Mouse (Mus musculus) liver, embryonic 12.5 days (tissue): ENCODE results near the gene Tenm3. TPM values are rescaled to one million over a fixed set of nuclear protein-coding genes. Genes with fewer than 3 reads are reported as not detected.

ENCODE experiments used
- ATAC-seq: fragments of 200-750 bp; cut with Nextera tagmentation; 2 replicates; pipeline ENCODE4 v1.8.0; 2017; ENCODE audit warnings: moderate number of reproducible peaks, mild to moderate bottlenecking, moderate library complexity
- H3K27ac ChIP-seq: fragments of 300-500 bp; sonication (generic); 2 replicates; pipeline ENCODE4 v1.5.1; 2016; ENCODE audit warnings: mild to moderate bottlenecking
- H3K27me3 ChIP-seq: fragments of 300-500 bp; sonication (generic); replicated peaks from 2 replicates; pipeline ENCODE4 v1.6.1; 2016; ENCODE audit warnings: mild to moderate bottlenecking, moderate library complexity
- H3K36me3 ChIP-seq: fragments of 300-500 bp; sonication (generic); 2 replicates; pipeline ENCODE4 v1.6.1; 2016; ENCODE audit warnings: mild to moderate bottlenecking, moderate library complexity
- H3K4me1 ChIP-seq: fragments of 300-500 bp; sonication (generic); 2 replicates; pipeline ENCODE4 v1.6.1; 2016
- H3K4me2 ChIP-seq: fragments of 300-500 bp; sonication (generic); 2 replicates; pipeline ENCODE4 v1.6.1; 2016; ENCODE audit warnings: mild to moderate bottlenecking, moderate library complexity
- H3K4me3 ChIP-seq: fragments of 300-500 bp; sonication (generic); 2 replicates; pipeline ENCODE4 v1.5.1; 2016; ENCODE audit warnings: mild to moderate bottlenecking, moderate library complexity
- H3K9ac ChIP-seq: fragments of 300-500 bp; sonication (generic); 2 replicates; pipeline ENCODE4 v1.6.1; 2016; ENCODE audit warnings: mild to moderate bottlenecking, moderate library complexity
- H3K9me3 ChIP-seq: fragments of 300-500 bp; sonication (generic); replicated peaks from 2 replicates; pipeline ENCODE4 v1.6.1; 2016; ENCODE audit warnings: mild to moderate bottlenecking, moderate library complexity
- WGBS: fragments of 180-500 bp; shearing (Covaris S2); methylation state at CpG from one replicate; pipeline ENCODE4 v1.1.7; 2016; ENCODE audit not compliant: insufficient replicate concordance; 5-methylcytosine and 5-hydroxymethylcytosine counted together
- polyA plus RNA-seq: library from polyadenylated mRNA; unstranded; fragments of >200 nt; fragmentation: Nextera tagmentation; extraction: Ambion mirVana; gene quantifications from 2 replicates; pipeline ENCODE4 v1.2.1, GENCODE M21; 2016

Gene Tenm3
- polyA plus RNA-seq, 1 experiment from 2014 or later = 5.3 TPM

DNA sequence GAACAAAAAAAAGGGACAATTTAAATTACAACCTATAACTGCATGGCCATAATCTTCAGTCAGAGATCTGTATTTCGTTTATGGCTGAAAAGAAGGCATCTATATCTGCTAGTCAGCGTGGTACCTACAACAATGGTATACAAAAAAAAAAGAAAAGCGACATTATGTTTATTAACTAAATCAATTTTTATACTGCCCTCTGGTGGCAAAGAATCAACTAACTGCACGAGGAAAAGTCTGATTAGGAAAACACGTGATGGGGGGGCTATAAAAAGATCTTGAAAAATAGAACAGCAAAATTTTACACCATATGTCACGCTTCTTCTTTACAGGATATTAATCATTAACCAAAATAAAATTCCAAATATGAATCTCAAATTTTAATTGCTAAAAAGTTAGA, 316.3 kb downstream of the Tenm3 start:
- no peaks in the 10 kb centered on the region for H3K27me3 ChIP-seq
- H3K4me3 ChIP-seq = no peak overlapping the region
- H3K4me2 ChIP-seq = no peak overlapping the region
- H3K27ac ChIP-seq = no peak overlapping the region
- ATAC-seq = no peak
- 20% methylated on average over 6 of the region's 6 CpGs for WGBS
- no peaks in the 10 kb centered on the region for H3K36me3 ChIP-seq
- no peak overlapping the region for H3K9ac ChIP-seq
- no peaks in the 10 kb centered on the region for H3K9me3 ChIP-seq
- H3K4me1 ChIP-seq = no peaks in the 10 kb centered on the region

- H3K4me3 ChIP-seq = no peak overlapping the region
- no peak for ATAC-seq
- 73% methylated on average over 4 of the region's 4 CpGs for WGBS
- no peak overlapping the region for H3K27ac ChIP-seq
- no peaks in the 10 kb centered on the region for H3K27me3 ChIP-seq
- no peaks in the 10 kb centered on the region for H3K9me3 ChIP-seq
- H3K9ac ChIP-seq = no peak overlapping the region
- no peaks in the 10 kb centered on the region for H3K36me3 ChIP-seq
- H3K4me2 ChIP-seq = no peak overlapping the region
- H3K4me1 ChIP-seq = no peaks in the 10 kb centered on the region
These were observed 321.1 kb downstream of the Tenm3 start for GRCm38 (mm10) chr8:48522536-48523123.

DNA sequence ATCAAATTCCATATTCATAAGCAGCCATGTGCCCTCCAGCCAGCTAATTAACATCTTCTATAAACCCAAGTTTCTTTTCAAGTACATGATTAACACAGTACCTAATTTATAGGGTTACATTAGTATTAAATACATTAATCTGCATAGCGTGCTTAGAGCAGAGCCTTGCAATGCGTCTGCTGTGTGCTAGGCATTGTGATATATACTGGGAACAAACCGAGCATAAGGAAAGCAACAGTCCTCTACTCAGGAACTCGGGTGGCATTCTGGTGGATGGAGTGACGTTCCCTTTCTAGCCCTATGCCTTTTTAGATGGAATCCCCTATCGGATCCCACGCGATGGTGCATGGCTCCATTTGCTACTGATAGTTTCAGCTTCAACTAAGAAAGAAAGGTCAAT, 321.7 kb downstream of the Tenm3 start:
- ATAC-seq = no peak
- H3K27ac ChIP-seq = no peak overlapping the region
- no peak overlapping the region for H3K4me2 ChIP-seq
- H3K9ac ChIP-seq = no peak overlapping the region
- H3K4me1 ChIP-seq = no peaks in the 10 kb centered on the region
- no peak overlapping the region for H3K4me3 ChIP-seq
- WGBS = 76% methylated on average over 8 of the region's 8 CpGs
- H3K36me3 ChIP-seq = no peaks in the 10 kb centered on the region
- no peaks in the 10 kb centered on the region for H3K9me3 ChIP-seq
- no peaks in the 10 kb centered on the region for H3K27me3 ChIP-seq

DNA sequence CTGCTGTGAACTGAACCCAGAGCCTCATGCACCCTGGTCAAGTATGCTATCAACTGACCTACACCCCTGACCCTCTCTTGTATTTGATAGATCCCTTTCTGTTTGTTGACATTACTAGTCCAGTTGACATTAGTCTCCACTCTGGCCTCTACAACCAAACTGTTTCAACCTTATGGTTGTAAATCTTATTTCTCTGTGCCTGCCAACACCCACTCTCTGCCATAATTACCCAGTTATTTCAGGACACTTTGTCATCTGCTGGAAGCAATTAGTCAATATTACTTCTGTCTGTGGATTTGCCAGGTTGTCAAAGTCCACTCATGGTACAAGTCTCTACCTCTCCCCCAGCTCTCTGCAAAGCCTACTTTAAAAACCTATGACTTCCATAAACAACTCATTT, 326.3 kb downstream of the Tenm3 start:
- H3K27me3 ChIP-seq = no peaks in the 10 kb centered on the region
- no peak overlapping the region for H3K4me3 ChIP-seq
- H3K36me3 ChIP-seq = no peaks in the 10 kb centered on the region
- ATAC-seq = peak; percentile 37
- H3K27ac ChIP-seq = no peak overlapping the region; the same call in 1 of the 2 replicates
- H3K4me2 ChIP-seq = no peak overlapping the region
- no peaks in the 10 kb centered on the region for H3K4me1 ChIP-seq
- H3K9ac ChIP-seq = no peak overlapping the region
- no peaks in the 10 kb centered on the region for H3K9me3 ChIP-seq

- no peak overlapping the region for H3K27ac ChIP-seq
- H3K9ac ChIP-seq = no peak overlapping the region
- ATAC-seq = no peak
These were observed 329.5 kb downstream of the Tenm3 start for GRCm38 (mm10) chr8:48514230-48514629.

GRCm38 (mm10) chr8:48513801-48514200, 329.9 kb downstream of the Tenm3 start:
- Histone ChIP-seq H3K4me2 (no peak overlapping the region), H3K9ac (no peak overlapping the region), H3K4me3 (no peak overlapping the region), H3K36me3 (no peaks in the 10 kb centered on the region), H3K27me3 (no peaks in the 10 kb centered on the region), H3K27ac (no peak overlapping the region), H3K9me3 (no peaks in the 10 kb centered on the region), H3K4me1 (no peaks in the 10 kb centered on the region)
- 73% methylated on average over 7 of the region's 7 CpGs for WGBS
- no peak for ATAC-seq

More at GRCm38 (mm10) chr8:48514230-48514629, 329.5 kb downstream of the Tenm3 start:
- whole genome bisulfite sequencing = 60% methylated on average over 4 of the region's 4 CpGs
- H3K36me3 ChIP-seq = no peaks in the 10 kb centered on the region
- no peaks in the 10 kb centered on the region for H3K9me3 ChIP-seq
- no peaks in the 10 kb centered on the region for H3K4me1 ChIP-seq
- H3K4me2 ChIP-seq = no peak overlapping the region
- no peak overlapping the region for H3K4me3 ChIP-seq
- H3K27me3 ChIP-seq = no peaks in the 10 kb centered on the region

- no peaks in the 10 kb centered on the region for H3K27me3 ChIP-seq
- H3K4me3 ChIP-seq = no peak overlapping the region
- H3K4me2 ChIP-seq = no peak overlapping the region
- no peaks in the 10 kb centered on the region for H3K36me3 ChIP-seq
- no peaks in the 10 kb centered on the region for H3K9me3 ChIP-seq
- WGBS = 83% methylated on average over 12 of the region's 12 CpGs
- H3K9ac ChIP-seq = no peak overlapping the region
- no peaks in the 10 kb centered on the region for H3K4me1 ChIP-seq
- ATAC-seq = no peak
- no peak overlapping the region for H3K27ac ChIP-seq
These were observed 332.2 kb downstream of the Tenm3 start for GRCm38 (mm10) chr8:48511546-48511945.

DNA sequence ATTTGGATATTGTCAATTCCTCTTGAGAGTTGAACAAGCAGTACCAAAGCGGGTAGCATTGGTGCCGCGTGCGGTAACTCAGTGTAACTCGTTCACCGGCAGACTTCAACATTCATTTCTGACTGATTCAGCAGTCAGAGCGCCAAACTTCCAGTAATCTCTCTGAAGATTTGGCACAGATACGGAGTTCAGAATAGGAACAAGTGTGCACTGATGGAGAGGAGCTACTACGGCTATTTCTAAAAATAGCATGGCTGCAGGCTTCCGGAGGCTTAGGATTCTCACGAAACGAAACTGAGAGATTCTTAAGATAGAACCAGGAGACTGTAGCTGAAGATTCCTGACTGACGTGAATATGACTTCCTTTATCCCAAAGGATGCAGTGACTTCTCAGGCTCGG, 332.6 kb downstream of the Tenm3 start:
- Histone ChIP-seq H3K4me2 (no peak overlapping the region), H3K36me3 (no peaks in the 10 kb centered on the region), H3K9ac (no peak overlapping the region), H3K4me3 (no peak overlapping the region), H3K4me1 (no peaks in the 10 kb centered on the region), H3K27ac (no peak overlapping the region), H3K9me3 (no peaks in the 10 kb centered on the region), H3K27me3 (no peaks in the 10 kb centered on the region)
- no peak for ATAC-seq
- WGBS = 76% methylated on average over 14 of the region's 14 CpGs

DNA sequence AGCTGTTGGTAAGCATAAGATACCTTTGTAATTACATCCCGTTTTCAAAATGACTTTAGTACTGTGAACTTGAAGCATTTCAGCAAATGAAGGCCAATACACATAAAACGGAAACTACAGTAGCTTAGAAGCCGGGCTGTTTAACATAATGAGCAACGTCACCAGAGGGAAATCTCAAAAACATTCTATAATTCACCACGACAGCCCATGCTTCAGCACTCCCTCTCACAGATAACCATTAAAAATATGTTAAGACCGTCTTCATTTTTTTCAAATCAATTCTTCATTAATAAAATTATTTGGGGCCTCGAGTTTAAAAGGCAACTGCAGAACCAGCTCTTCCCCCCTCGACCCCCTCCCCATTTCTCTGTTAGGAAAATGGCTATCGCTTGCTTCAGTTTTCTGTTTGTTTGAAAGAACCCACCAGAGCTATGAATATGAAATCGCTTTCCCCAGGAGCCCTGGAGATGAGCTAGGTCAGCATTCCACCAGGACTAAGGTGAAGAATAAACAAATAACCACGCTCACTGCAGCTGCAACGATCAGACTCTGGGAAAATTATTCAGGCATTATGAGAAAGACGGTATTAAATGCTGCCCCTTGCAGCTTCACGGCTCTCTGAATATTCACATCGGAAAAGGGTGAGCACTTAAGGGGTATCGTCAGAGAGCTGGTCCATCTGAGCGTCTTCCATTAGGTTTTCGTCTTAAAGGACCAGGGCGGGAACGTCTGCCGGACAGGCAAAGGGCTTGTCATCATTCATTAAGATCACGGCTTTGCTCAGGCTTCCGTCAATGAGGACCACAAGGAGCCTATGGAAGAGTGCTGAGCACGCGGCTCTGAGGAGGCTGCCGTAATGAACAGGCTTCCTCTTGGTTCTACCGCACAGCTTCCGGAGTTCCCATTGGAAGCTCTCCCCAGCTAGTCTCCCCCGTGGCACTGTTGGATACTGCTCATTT, 334.8 kb downstream of the Tenm3 start:
- no peak overlapping the region for H3K27ac ChIP-seq
- H3K27me3 ChIP-seq = no peaks in the 10 kb centered on the region
- WGBS = 67% methylated on average over 29 of the region's 29 CpGs
- no peaks in the 10 kb centered on the region for H3K4me1 ChIP-seq
- H3K9me3 ChIP-seq = no peaks in the 10 kb centered on the region
- H3K36me3 ChIP-seq = no peaks in the 10 kb centered on the region
- no peak overlapping the region for H3K4me3 ChIP-seq
- H3K9ac ChIP-seq = no peak overlapping the region
- no peak overlapping the region for H3K4me2 ChIP-seq
- ATAC-seq = no peak

- no peaks in the 10 kb centered on the region for H3K4me1 ChIP-seq
- no peak overlapping the region for H3K27ac ChIP-seq
- H3K4me2 ChIP-seq = no peak overlapping the region
- ATAC-seq = no peak
- no peak overlapping the region for H3K9ac ChIP-seq
- no peaks in the 10 kb centered on the region for H3K27me3 ChIP-seq
- 76% methylated on average over 10 of the region's 10 CpGs for WGBS
- H3K9me3 ChIP-seq = no peaks in the 10 kb centered on the region
- H3K36me3 ChIP-seq = no peaks in the 10 kb centered on the region
- no peak overlapping the region for H3K4me3 ChIP-seq
These were observed 335.8 kb downstream of the Tenm3 start for GRCm38 (mm10) chr8:48507719-48508501.

DNA sequence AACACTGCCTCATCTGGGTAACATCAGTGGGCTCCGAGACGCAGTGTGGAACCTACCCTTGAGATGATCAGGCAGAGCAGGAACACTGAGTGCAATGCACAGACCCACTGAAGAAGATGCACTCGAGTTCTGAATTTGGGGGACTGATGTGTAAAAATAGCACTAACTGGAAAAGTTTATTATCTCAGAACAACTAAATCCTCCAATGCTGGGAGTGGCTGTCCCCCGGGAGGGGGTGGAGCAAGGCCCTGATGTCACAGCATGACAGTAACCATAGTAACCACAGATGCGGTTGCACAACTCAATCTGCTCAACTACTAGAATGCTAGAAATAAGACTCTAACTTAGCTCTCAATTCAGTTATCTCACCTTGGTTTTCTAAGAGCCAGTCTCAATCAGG, 351.3 kb downstream of the Tenm3 start:
- Histone ChIP-seq H3K4me3 (no peak overlapping the region), H3K9me3 (no peaks in the 10 kb centered on the region), H3K36me3 (no peaks in the 10 kb centered on the region), H3K4me1 (no peaks in the 10 kb centered on the region), H3K4me2 (no peak overlapping the region), H3K27ac (no peak overlapping the region), H3K27me3 (no peaks in the 10 kb centered on the region), H3K9ac (no peak overlapping the region)
- no peak for ATAC-seq
- WGBS = 67% methylated on average over 5 of the region's 5 CpGs

DNA sequence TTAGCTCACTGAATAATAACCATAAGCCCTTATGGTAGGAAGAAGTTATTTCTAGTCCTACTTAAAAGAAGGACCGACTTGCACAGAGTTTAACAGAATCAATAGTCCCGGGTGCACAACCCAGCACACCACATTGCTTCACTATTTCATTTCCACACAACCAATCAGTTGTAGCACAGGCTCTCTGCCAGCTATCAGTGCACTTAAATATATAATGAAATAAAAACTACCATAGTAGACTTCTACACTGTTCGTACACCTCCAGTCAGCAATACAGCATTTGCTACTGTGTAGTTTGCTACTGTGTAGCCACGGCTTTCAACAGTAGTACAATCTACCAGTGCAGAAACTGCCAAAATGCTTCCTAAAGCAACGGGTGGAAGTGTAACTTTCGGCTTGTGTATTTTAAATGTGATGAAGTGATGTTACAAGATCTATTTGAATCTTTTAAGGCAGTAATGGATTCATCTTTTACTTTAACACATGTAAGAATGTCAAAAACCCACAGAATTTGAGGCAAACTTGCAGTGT, 353.1 kb downstream of the Tenm3 start:
- no peaks in the 10 kb centered on the region for H3K36me3 ChIP-seq
- no peak for ATAC-seq

More for the DNA sequence above, 353.1 kb downstream of the Tenm3 start:
- 68% methylated on average over 6 of the region's 6 CpGs for WGBS
- Histone ChIP-seq H3K4me2 (no peak overlapping the region), H3K4me3 (no peak overlapping the region), H3K9ac (no peak overlapping the region), H3K27ac (no peak overlapping the region), H3K4me1 (no peaks in the 10 kb centered on the region), H3K9me3 (no peaks in the 10 kb centered on the region), H3K27me3 (no peaks in the 10 kb centered on the region)
